Mouse (Mus musculus): ENCODE measurements at regions not wholly inside any gene's neighbourhood (a gene's known extent, or its start where the extent isn't known, plus 50 kb on each side); places are given as distances from the start of the nearest gene placed in this dataset.

GRCm38 (mm10) chr19:14956392-14956791, 358.5 kb upstream of the Tle4 start:
- TF ChIP-seq POLR2A (IDR thresholded peaks at IDR 0.05; ENCODE audit: borderline replicate concordance, insufficient read depth, low read length), result no peak
- TF ChIP-seq CTCF (IDR thresholded peaks at IDR 0.05; ENCODE audit: borderline replicate concordance, insufficient read depth, low read depth, low read length), result no peak

Measured in cerebellum, adult 2 months (tissue).